Mouse (Mus musculus): Measurements from ENCODE around the gene Rsph3a. TPM values are rescaled to one million over a fixed set of nuclear protein-coding genes. Genes with fewer than 3 reads are reported as not detected.
"Not testable (repeated sequence)": the region's sequence is repeated elsewhere in the genome, so short reads cannot be mapped to it uniquely, and the experiment has no call there.

The Rsph3a gene
- 60.3 and 65.3 TPM in 2 replicates for polyA plus RNA-seq (2015; fragmentation: Nextera tagmentation; extraction: Ambion mirVana)

- H3K4me3 ChIP-seq (ENCODE audit: low read length): peak within 1 kb of the TSS; percentile 56
- H3K27me3 ChIP-seq (ENCODE audit: insufficient read depth, low read length); H3K36me3 ChIP-seq (ENCODE audit: insufficient read depth, low read length); H3K4me1 ChIP-seq (ENCODE audit: insufficient read depth, low read length); H3K9me3 ChIP-seq (ENCODE audit: low read length): not testable (repeated sequence)
- peak within 1 kb of the TSS; percentile 94 for H3K27ac ChIP-seq (ENCODE audit: low read length)
- peak within 1 kb of the TSS; percentile 62 for H3K4me2 ChIP-seq (replicated peaks; ENCODE audit: low read depth, low read length)
- ATAC-seq (ENCODE audit: low FRiP score, low TSS enrichment): peak; percentile 99
- WGBS: 2% methylated on average over 58 of the region's 58 CpGs
- H3K9ac ChIP-seq (replicated peaks; ENCODE audit: low read length): peak within 1 kb of the TSS; percentile 71
Observed at GRCm38 (mm10) chr17:7945117-7946052, at the start of gene Rsph3a. TSS of gene Rsph3a (plus strand) at chr17:7945614.

- H3K4me1 ChIP-seq (ENCODE audit: insufficient read depth, low read length): no peaks in the 10 kb centered on the region
- H3K27me3 ChIP-seq (ENCODE audit: insufficient read depth, low read length): no peaks in the 10 kb centered on the region
- 67% methylated on average over 10 of the region's 10 CpGs for WGBS
- no peak overlapping the region for H3K4me2 ChIP-seq (replicated peaks; ENCODE audit: low read depth, low read length)
- no peak overlapping the region for H3K27ac ChIP-seq (ENCODE audit: low read length)
- H3K9me3 ChIP-seq (ENCODE audit: low read length): no peaks in the 10 kb centered on the region
- H3K9ac ChIP-seq (replicated peaks; ENCODE audit: low read length): no peak overlapping the region
- H3K4me3 ChIP-seq (ENCODE audit: low read length): no peak overlapping the region
- H3K36me3 ChIP-seq (ENCODE audit: insufficient read depth, low read length): no peaks in the 10 kb centered on the region
- no peak for ATAC-seq (ENCODE audit: low FRiP score, low TSS enrichment)
Observed at GRCm38 (mm10) chr17:7896047-7896635, 49.3 kb upstream of the Rsph3a start.

DNA sequence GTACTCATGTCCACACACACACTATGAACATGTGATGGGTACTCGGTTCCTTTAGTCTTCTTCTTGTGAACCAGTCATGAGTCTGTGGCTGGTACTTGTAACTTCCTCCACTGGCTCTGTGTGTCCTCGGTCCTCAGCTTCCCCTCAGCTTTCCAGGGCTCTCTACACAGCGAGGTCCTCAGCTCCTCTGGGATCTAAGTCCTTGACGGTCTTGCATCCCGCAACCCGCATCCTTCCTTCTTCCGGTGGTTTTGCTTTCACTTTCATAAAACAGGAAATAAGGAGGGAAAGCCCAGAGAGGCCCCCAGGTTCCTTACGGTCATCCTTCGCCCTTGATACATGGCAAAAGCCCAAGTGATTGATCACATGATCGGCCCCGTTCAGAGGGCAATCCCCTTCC lies 48.3 kb upstream of the Rsph3a start:
- Histone ChIP-seq H3K4me3 (ENCODE audit: low read length) (no peak overlapping the region), H3K27me3 (ENCODE audit: insufficient read depth, low read length) (no peaks in the 10 kb centered on the region), H3K9ac (replicated peaks; ENCODE audit: low read length) (no peak overlapping the region), H3K9me3 (ENCODE audit: low read length) (no peaks in the 10 kb centered on the region), H3K27ac (ENCODE audit: low read length) (no peak overlapping the region), H3K4me2 (replicated peaks; ENCODE audit: low read depth, low read length) (0 out of 2 replicates have a peak overlapping the region, but pooled peaks have one; percentile 6), H3K36me3 (ENCODE audit: insufficient read depth, low read length) (no peaks in the 10 kb centered on the region), H3K4me1 (ENCODE audit: insufficient read depth, low read length) (no peaks in the 10 kb centered on the region)
- 77% methylated on average over 11 of the region's 11 CpGs for WGBS
- no peak for ATAC-seq (ENCODE audit: low FRiP score, low TSS enrichment)

DNA sequence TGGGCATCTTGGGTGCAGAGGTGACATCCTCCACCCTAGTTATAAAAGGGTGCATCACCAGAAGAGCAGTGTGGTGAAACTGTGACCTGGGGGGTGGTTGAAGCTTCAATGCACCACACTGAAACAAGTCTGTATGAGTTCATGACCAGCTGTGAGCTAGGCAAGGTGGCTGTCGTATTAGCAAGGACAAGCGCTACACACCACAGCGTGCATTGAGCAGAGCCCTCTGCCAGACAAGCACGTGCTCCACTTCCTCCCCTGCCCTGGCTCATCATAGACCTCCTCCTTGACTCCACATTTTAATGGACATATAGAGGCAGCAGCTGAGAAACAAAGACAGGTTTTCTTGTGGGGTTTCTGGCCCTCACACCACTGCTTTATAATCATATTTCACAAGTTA lies 47.7 kb upstream of the Rsph3a start:
- H3K9ac ChIP-seq (replicated peaks; ENCODE audit: low read length): no peak overlapping the region
- WGBS: 82% methylated on average over 4 of the region's 4 CpGs
- no peaks in the 10 kb centered on the region for H3K36me3 ChIP-seq (ENCODE audit: insufficient read depth, low read length)
- H3K4me1 ChIP-seq (ENCODE audit: insufficient read depth, low read length): no peaks in the 10 kb centered on the region
- ATAC-seq (ENCODE audit: low FRiP score, low TSS enrichment): no peak
- no peak overlapping the region for H3K4me3 ChIP-seq (ENCODE audit: low read length)
- no peaks in the 10 kb centered on the region for H3K27me3 ChIP-seq (ENCODE audit: insufficient read depth, low read length)
- no peak overlapping the region for H3K27ac ChIP-seq (ENCODE audit: low read length)
- H3K4me2 ChIP-seq (replicated peaks; ENCODE audit: low read depth, low read length): no peak overlapping the region
- no peaks in the 10 kb centered on the region for H3K9me3 ChIP-seq (ENCODE audit: low read length)

- Histone ChIP-seq H3K9ac (replicated peaks; ENCODE audit: low read length) (no peak overlapping the region), H3K4me2 (replicated peaks; ENCODE audit: low read depth, low read length) (no peak overlapping the region), H3K27me3 (ENCODE audit: insufficient read depth, low read length) (no peaks in the 10 kb centered on the region), H3K4me3 (ENCODE audit: low read length) (no peak overlapping the region), H3K9me3 (ENCODE audit: low read length) (no peaks in the 10 kb centered on the region), H3K27ac (ENCODE audit: low read length) (no peak overlapping the region), H3K36me3 (ENCODE audit: insufficient read depth, low read length) (no peaks in the 10 kb centered on the region), H3K4me1 (ENCODE audit: insufficient read depth, low read length) (no peaks in the 10 kb centered on the region)
- peak; percentile 54; the same call in 1 of the 2 replicates for ATAC-seq (ENCODE audit: low FRiP score, low TSS enrichment)
- 31% methylated on average over 6 of the region's 6 CpGs for WGBS
Observed at GRCm38 (mm10) chr17:7899233-7899632, 46.2 kb upstream of the Rsph3a start.

DNA sequence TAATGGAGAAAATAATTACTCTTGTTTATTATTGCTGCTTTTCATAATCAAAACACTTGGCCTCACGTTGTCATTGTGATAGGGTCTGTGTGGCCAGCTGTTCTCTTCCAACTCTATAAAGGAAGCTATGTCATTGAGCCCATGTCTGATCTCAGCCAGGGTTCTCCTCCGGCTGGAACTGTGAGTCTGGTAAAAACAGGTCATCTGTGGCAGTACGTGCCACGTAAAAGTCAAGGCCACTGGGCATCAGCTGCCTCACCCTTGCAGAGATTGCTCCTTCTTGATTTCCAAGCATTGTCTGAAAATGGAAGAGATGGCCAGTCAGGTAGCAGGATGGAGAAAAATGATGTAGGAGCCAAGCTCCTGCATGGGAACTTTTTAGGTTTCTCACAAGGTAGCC lies 45.5 kb upstream of the Rsph3a start:
- Histone ChIP-seq H3K4me1 (ENCODE audit: insufficient read depth, low read length) (no peaks in the 10 kb centered on the region), H3K4me3 (ENCODE audit: low read length) (no peak overlapping the region), H3K9me3 (ENCODE audit: low read length) (no peaks in the 10 kb centered on the region), H3K9ac (replicated peaks; ENCODE audit: low read length) (no peak overlapping the region), H3K4me2 (replicated peaks; ENCODE audit: low read depth, low read length) (no peak overlapping the region), H3K27me3 (ENCODE audit: insufficient read depth, low read length) (no peaks in the 10 kb centered on the region), H3K27ac (ENCODE audit: low read length) (no peak overlapping the region), H3K36me3 (ENCODE audit: insufficient read depth, low read length) (no peaks in the 10 kb centered on the region)
- 78% methylated on average over 4 of the region's 4 CpGs for WGBS
- no peak for ATAC-seq (ENCODE audit: low FRiP score, low TSS enrichment)

GRCm38 (mm10) chr17:7901536-7901935 lies 43.9 kb upstream of the Rsph3a start:
- H3K27ac ChIP-seq (ENCODE audit: low read length): no peak overlapping the region
- no peak for ATAC-seq (ENCODE audit: low FRiP score, low TSS enrichment)
- no peaks in the 10 kb centered on the region for H3K9me3 ChIP-seq (ENCODE audit: low read length)
- WGBS: 79% methylated on average over 2 of the region's 2 CpGs
- H3K4me1 ChIP-seq (ENCODE audit: insufficient read depth, low read length): no peaks in the 10 kb centered on the region
- no peaks in the 10 kb centered on the region for H3K27me3 ChIP-seq (ENCODE audit: insufficient read depth, low read length)
- H3K4me3 ChIP-seq (ENCODE audit: low read length): no peak overlapping the region
- no peaks in the 10 kb centered on the region for H3K36me3 ChIP-seq (ENCODE audit: insufficient read depth, low read length)
- no peak overlapping the region for H3K9ac ChIP-seq (replicated peaks; ENCODE audit: low read length)
- H3K4me2 ChIP-seq (replicated peaks; ENCODE audit: low read depth, low read length): no peak overlapping the region

- Histone ChIP-seq H3K4me1 (ENCODE audit: insufficient read depth, low read length) (no peaks in the 10 kb centered on the region), H3K36me3 (ENCODE audit: insufficient read depth, low read length) (no peaks in the 10 kb centered on the region), H3K9ac (replicated peaks; ENCODE audit: low read length) (no peak overlapping the region), H3K4me3 (ENCODE audit: low read length) (no peak overlapping the region), H3K4me2 (replicated peaks; ENCODE audit: low read depth, low read length) (no peak overlapping the region), H3K9me3 (ENCODE audit: low read length) (no peaks in the 10 kb centered on the region), H3K27ac (ENCODE audit: low read length) (no peak overlapping the region), H3K27me3 (ENCODE audit: insufficient read depth, low read length) (no peaks in the 10 kb centered on the region)
- no peak for ATAC-seq (ENCODE audit: low FRiP score, low TSS enrichment)
- WGBS: 73% methylated on average over 3 of the region's 3 CpGs
Observed at GRCm38 (mm10) chr17:7902362-7902761, 43.1 kb upstream of the Rsph3a start.

DNA sequence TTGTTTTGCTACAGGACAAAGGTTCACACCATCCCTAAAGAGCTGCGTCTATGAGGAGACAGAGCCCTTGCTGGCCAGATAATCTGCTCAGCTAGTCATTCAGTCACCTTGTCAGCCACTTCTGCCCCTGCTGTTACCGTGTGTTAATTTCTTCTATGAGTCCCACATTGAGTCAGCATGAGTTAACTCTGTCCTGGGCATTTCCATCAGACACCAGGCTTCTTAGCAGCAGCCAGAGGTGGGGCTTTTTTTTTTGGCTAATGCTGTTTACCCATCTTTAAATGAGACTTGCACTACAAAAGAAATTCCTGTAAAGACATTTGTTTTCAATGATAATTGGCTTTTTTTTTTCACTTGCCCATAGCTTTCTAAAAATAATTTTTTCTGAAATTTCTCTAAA lies 40.4 kb upstream of the Rsph3a start:
- H3K9ac ChIP-seq (replicated peaks; ENCODE audit: low read length): no peak overlapping the region
- no peak overlapping the region for H3K4me3 ChIP-seq (ENCODE audit: low read length)
- no peaks in the 10 kb centered on the region for H3K9me3 ChIP-seq (ENCODE audit: low read length)
- H3K36me3 ChIP-seq (ENCODE audit: insufficient read depth, low read length): no peaks in the 10 kb centered on the region
- ATAC-seq (ENCODE audit: low FRiP score, low TSS enrichment): no peak
- H3K4me1 ChIP-seq (ENCODE audit: insufficient read depth, low read length): no peaks in the 10 kb centered on the region
- 61% methylated on average over 2 of the region's 2 CpGs for WGBS
- no peaks in the 10 kb centered on the region for H3K27me3 ChIP-seq (ENCODE audit: insufficient read depth, low read length)
- no peak overlapping the region for H3K4me2 ChIP-seq (replicated peaks; ENCODE audit: low read depth, low read length)
- no peak overlapping the region for H3K27ac ChIP-seq (ENCODE audit: low read length)
